Mouse (Mus musculus) thymus, adult 2 months (tissue): ENCODE measurements around the gene Ryr1. TPM values are rescaled to one million over a fixed set of nuclear protein-coding genes. Genes with fewer than 3 reads are reported as not detected.

Experiments
- DNase-seq: peaks from one replicate; pipeline ENCODE4 v3.0.0; 2021
- H3K27ac ChIP-seq: fragments of 200-500 bp; 2 replicates; pipeline ENCODE4 v1.5.1; 2012; ENCODE audit warnings: low read length, control low read depth; ENCODE audit not compliant: control insufficient read depth, insufficient read depth
- H3K27me3 ChIP-seq: fragments of 200-500 bp; 2 replicates; pipeline ENCODE4 v1.6.1; 2012; ENCODE audit warnings: mild to moderate bottlenecking, low read length, moderate library complexity, mixed read lengths; ENCODE audit not compliant: control insufficient read depth, insufficient read depth
- H3K36me3 ChIP-seq: fragments of 200-500 bp; 2 replicates; pipeline ENCODE4 v1.6.1; 2012; ENCODE audit warnings: mild to moderate bottlenecking, low read length, moderate library complexity; ENCODE audit not compliant: control insufficient read depth, insufficient read depth
- H3K4me1 ChIP-seq: fragments of 200-500 bp; replicated peaks from 2 replicates; pipeline ENCODE4 v1.6.1; 2012; ENCODE audit warnings: low read length; ENCODE audit not compliant: control insufficient read depth, insufficient read depth
- H3K4me3 ChIP-seq: fragments of 200-500 bp; 2 replicates; pipeline ENCODE4 v1.5.1; 2012; ENCODE audit warnings: mild to moderate bottlenecking, low read length, control low read depth, moderate library complexity; ENCODE audit not compliant: control insufficient read depth, insufficient read depth
- CTCF ChIP-seq: fragments of 200-500 bp; IDR thresholded peaks from 2 replicates; pipeline ENCODE4 v1.5.1; 2012; ENCODE audit warnings: mild to moderate bottlenecking, control low read depth, low read length, moderate library complexity, borderline replicate concordance; ENCODE audit not compliant: control insufficient read depth, poor library complexity, insufficient read depth; ENCODE audit errors: extremely low read depth
- POLR2A ChIP-seq: fragments of 200-500 bp; IDR thresholded peaks from 2 replicates; pipeline ENCODE4 v1.6.1; 2012; ENCODE audit warnings: mild to moderate bottlenecking, low read length, control low read depth, moderate library complexity; ENCODE audit not compliant: control insufficient read depth, poor library complexity, insufficient read depth; ENCODE audit errors: extremely low read depth
- WGBS: fragments of 180-500 bp; shearing (Covaris S2); methylation state at CpG from one replicate; pipeline ENCODE4 v1.1.7; 2018; 5-methylcytosine and 5-hydroxymethylcytosine counted together
- polyA plus RNA-seq: library from polyadenylated mRNA; depleted of rRNA; stranded (reverse); fragments of >200 nt; gene quantifications from 2 replicates; pipeline ENCODE4 v1.2.3, GENCODE M21; 2012

Gene Ryr1
- polyA plus RNA-seq, 1 experiment, result 0.19 TPM

- Histone ChIP-seq H3K36me3 (no peaks in the 10 kb centered on the region), H3K4me3 (no peak overlapping the region), H3K4me1 (no peaks in the 10 kb centered on the region), H3K27me3 (no peaks in the 10 kb centered on the region), H3K27ac (no peak overlapping the region)
- 63% methylated on average over 38 of the region's 38 CpGs for WGBS
- no peak for TF ChIP-seq POLR2A
- no peak for TF ChIP-seq CTCF
- DNase-seq, result peak; percentile 47
Measured at GRCm38 (mm10) chr7:29108992-29109955, 15.7 kb downstream of the Ryr1 start.

- H3K27ac ChIP-seq, result no peak overlapping the region
- H3K4me3 ChIP-seq, result no peak overlapping the region
- H3K36me3 ChIP-seq, result no peaks in the 10 kb centered on the region
- H3K4me1 ChIP-seq, result no peaks in the 10 kb centered on the region
- H3K27me3 ChIP-seq, result no peaks in the 10 kb centered on the region
- 96% methylated on average over 12 of the region's 12 CpGs for WGBS
- no peak for TF ChIP-seq CTCF
- no peak for TF ChIP-seq POLR2A
- no peak for DNase-seq
Measured at GRCm38 (mm10) chr7:29101286-29102017, 23.5 kb downstream of the Ryr1 start.

GRCm38 (mm10) chr7:29097131-29097530 lies 27.8 kb downstream of the Ryr1 start:
- DNase-seq, result no peak
- Histone ChIP-seq H3K27ac (no peak overlapping the region), H3K36me3 (no peaks in the 10 kb centered on the region), H3K4me1 (no peaks in the 10 kb centered on the region), H3K4me3 (no peak overlapping the region), H3K27me3 (no peaks in the 10 kb centered on the region)
- 94% methylated on average over 16 of the region's 16 CpGs for WGBS
- no peak for TF ChIP-seq POLR2A
- no peak for TF ChIP-seq CTCF

GRCm38 (mm10) chr7:29088817-29089216 lies 36.2 kb downstream of the Ryr1 start:
- H3K4me3 ChIP-seq, result no peak overlapping the region
- no peaks in the 10 kb centered on the region for H3K4me1 ChIP-seq
- no peaks in the 10 kb centered on the region for H3K27me3 ChIP-seq
- whole genome bisulfite sequencing, result 81% methylated on average over 6 of the region's 6 CpGs
- H3K27ac ChIP-seq, result no peak overlapping the region
- H3K36me3 ChIP-seq, result no peaks in the 10 kb centered on the region
- TF ChIP-seq POLR2A, result no peak
- no peak for TF ChIP-seq CTCF
- no peak for DNase-seq

- WGBS, result 97% methylated on average over 10 of the region's 10 CpGs
- no peaks in the 10 kb centered on the region for H3K27me3 ChIP-seq
- no peak overlapping the region for H3K4me3 ChIP-seq
- no peaks in the 10 kb centered on the region for H3K4me1 ChIP-seq
- DNase-seq, result no peak
- no peaks in the 10 kb centered on the region for H3K36me3 ChIP-seq
- H3K27ac ChIP-seq, result no peak overlapping the region
- TF ChIP-seq CTCF, result no peak
- no peak for TF ChIP-seq POLR2A
Measured at GRCm38 (mm10) chr7:29086902-29087301, 38.1 kb downstream of the Ryr1 start.

- TF ChIP-seq CTCF (no peak), POLR2A (no peak)
- Histone ChIP-seq H3K36me3 (no peaks in the 10 kb centered on the region), H3K4me3 (no peak overlapping the region), H3K4me1 (no peaks in the 10 kb centered on the region), H3K27me3 (no peaks in the 10 kb centered on the region), H3K27ac (no peak overlapping the region)
- whole genome bisulfite sequencing, result 93% methylated on average over 30 of the region's 30 CpGs
- no peak for DNase-seq
Measured at GRCm38 (mm10) chr7:29085981-29086380, 39.0 kb downstream of the Ryr1 start.
